ENCODE assay signal across 8 mouse cellular contexts in genomic region chr11:23068201-23068600, GRCm38 (mm10).
DNase-seq lines count a peak whose midpoint lies in the region; ATAC-seq lines count a peak whose summit lies in the region.

No protein-coding gene starts in this region.

- H3K27ac ChIP-seq in embryonic facial prominence, embryonic 14.5 days (replicated peaks; ENCODE audit: low read depth, low read length), result no peak overlapping the region
- no peak overlapping the region for H3K27ac ChIP-seq in neural tube, embryonic 12.5 days

- no peaks in the 10 kb centered on the region for H3K9me3 ChIP-seq in embryonic facial prominence, embryonic 14.5 days (ENCODE audit: control insufficient read depth, low read length)
- H3K9me3 ChIP-seq in neural tube, embryonic 12.5 days, result no peaks in the 10 kb centered on the region

- no peak for ATAC-seq in embryonic facial prominence, embryonic 14.5 days (ENCODE audit: low read depth)
- ATAC-seq in neural tube, embryonic 12.5 days (ENCODE audit: low FRiP score, low read depth), result peak; percentile 1; the same call in 1 of the 2 replicates

- peak overlapping the region; percentile 63 for H3K4me2 ChIP-seq in embryonic facial prominence, embryonic 14.5 days (ENCODE audit: low read depth, low read length)
- H3K4me2 ChIP-seq in neural tube, embryonic 12.5 days (replicated peaks), result peak overlapping the region; percentile 65

- intact Hi-C loops in left cerebral cortex, postnatal 25 days (cut with DNase I), result loop anchor here (2.0 kb wide), 1 partner anchor 239 kb away; the partner anchor contains the start of gene Usp34
- intact Hi-C loops in left cerebral cortex, postnatal 36 days (cut with DNase I), result loop anchor here (5.0 kb wide), 1 partner anchor 61 kb away; the partner anchor contains the start of gene Fam161a

- 8% methylated on average over 10 of the region's 10 CpGs for WGBS in embryonic facial prominence, embryonic 14.5 days
- WGBS in neural tube, embryonic 12.5 days, result 12% methylated on average over 10 of the region's 10 CpGs

- H3K36me3 ChIP-seq in embryonic facial prominence, embryonic 14.5 days (ENCODE audit: control insufficient read depth, insufficient read depth, low read length), result no peaks in the 10 kb centered on the region
- H3K36me3 ChIP-seq in neural tube, embryonic 12.5 days, result no peaks in the 10 kb centered on the region

- peaks cover 6% of the 10 kb centered on the region; the same call in 1 of the 2 replicates for H3K4me1 ChIP-seq in embryonic facial prominence, embryonic 14.5 days (ENCODE audit: control insufficient read depth, insufficient read depth, low read length)
- H3K4me1 ChIP-seq in neural tube, embryonic 12.5 days, result peaks cover 3% of the 10 kb centered on the region; the same call in 1 of the 2 replicates

- H3K27me3 ChIP-seq in embryonic facial prominence, embryonic 14.5 days (replicated peaks; ENCODE audit: control insufficient read depth, insufficient read depth, low read length), result no peaks in the 10 kb centered on the region
- H3K27me3 ChIP-seq in neural tube, embryonic 12.5 days (replicated peaks), result no peaks in the 10 kb centered on the region

- peak; percentile 11 to 19 for DNase-seq in left cerebral cortex, postnatal 25 days (ENCODE audit: low spot score in 2 of 2)
- DNase-seq in left cerebral cortex, postnatal 36 days (ENCODE audit: low spot score in 2 of 2), result no peak
- DNase-seq in embryonic facial prominence, embryonic 14.5 days (ENCODE audit: low spot score), result no peak
- peak; percentile 3 for DNase-seq in induced T-regulatory cell, adult 2 months (ENCODE audit: low read depth)
- no peak for DNase-seq in adrenal gland, postnatal 4 days (ENCODE audit: low spot score in 2 of 2)
- no peak for DNase-seq in embryo, embryonic 11 days
- DNase-seq in thymus, postnatal 36 days, result no peak

- H3K4me3 ChIP-seq in embryonic facial prominence, embryonic 14.5 days (ENCODE audit: low read depth, low read length), result peak overlapping the region; percentile 51
- H3K4me3 ChIP-seq in neural tube, embryonic 12.5 days, result peak overlapping the region; percentile 55

- peak overlapping the region; percentile 75 for H3K9ac ChIP-seq in embryonic facial prominence, embryonic 14.5 days (ENCODE audit: low read depth, low read length)
- peak overlapping the region; percentile 65 for H3K9ac ChIP-seq in neural tube, embryonic 12.5 days

Comparison
In these comparisons a context has a peak if more than half of its experiments do, and no peak if none do; other contexts are left out.
1. DNase-seq: peak in left cerebral cortex, postnatal 25 days (2 of 2) and induced T-regulatory cell, adult 2 months (single experiment); none in left cerebral cortex, postnatal 36 days (0 of 2), embryonic facial prominence, embryonic 14.5 days (single experiment), adrenal gland, postnatal 4 days (0 of 2), embryo, embryonic 11 days (single experiment) and thymus, postnatal 36 days (0 of 2).